Mouse (Mus musculus): Measurements from ENCODE around the gene Nr4a1. TPM values are rescaled to one million over a fixed set of nuclear protein-coding genes. Genes with fewer than 3 reads are reported as not detected.

The Nr4a1 gene
- polyA plus RNA-seq, 1 experiment, result 50.3 TPM

- 10% methylated on average over 3 of the region's 3 CpGs for WGBS
- H3K27me3 ChIP-seq (ENCODE audit: control insufficient read depth, insufficient read depth, low read length), result no peaks in the 10 kb centered on the region
- DNase-seq (ENCODE audit: low read depth in 1 of 2, low spot score in 2 of 2), result peak in 1 of 2 experiments; percentile 72
- H3K36me3 ChIP-seq (ENCODE audit: control insufficient read depth, insufficient read depth, low read length), result no peaks in the 10 kb centered on the region
- H3K27ac ChIP-seq (ENCODE audit: insufficient read depth, low read length), result no peak overlapping the region
- peak; percentile 80 for TF ChIP-seq CTCF (IDR thresholded peaks at IDR 0.05; ENCODE audit: extremely low read depth, insufficient read depth, insufficient read length, insufficient replicate concordance)
- no peak for TF ChIP-seq POLR2A (IDR thresholded peaks at IDR 0.05; ENCODE audit: low read depth, low read length)
- no peak overlapping the region for H3K4me3 ChIP-seq (ENCODE audit: extremely low read depth, insufficient read depth, insufficient read length)
- no peaks in the 10 kb centered on the region for H3K4me1 ChIP-seq (ENCODE audit: control insufficient read depth, insufficient read depth, insufficient read length)
Measured at GRCm38 (mm10) chr15:101236878-101237277, 17.2 kb upstream of the Nr4a1 start.

- Histone ChIP-seq H3K4me1 (ENCODE audit: control insufficient read depth, insufficient read depth, insufficient read length) (peaks cover under 1% of the 10 kb centered on the region; the same call in 1 of the 2 replicates), H3K4me3 (ENCODE audit: extremely low read depth, insufficient read depth, insufficient read length) (no peak overlapping the region), H3K27ac (ENCODE audit: insufficient read depth, low read length) (no peak overlapping the region), H3K36me3 (ENCODE audit: control insufficient read depth, insufficient read depth, low read length) (no peaks in the 10 kb centered on the region), H3K27me3 (ENCODE audit: control insufficient read depth, insufficient read depth, low read length) (no peaks in the 10 kb centered on the region)
- 18% methylated on average over 28 of the region's 28 CpGs for WGBS
- peak; percentile 73; the same call in 1 of the 2 replicates for TF ChIP-seq CTCF (IDR thresholded peaks at IDR 0.05; ENCODE audit: extremely low read depth, insufficient read depth, insufficient read length, insufficient replicate concordance)
- TF ChIP-seq POLR2A (IDR thresholded peaks at IDR 0.05; ENCODE audit: low read depth, low read length), result no peak
- peak in 1 of 2 experiments; percentile 53 for DNase-seq (ENCODE audit: low read depth in 1 of 2, low spot score in 2 of 2)
Measured at GRCm38 (mm10) chr15:101238885-101239511, 15.1 kb upstream of the Nr4a1 start.

GRCm38 (mm10) chr15:101239821-101240220, 14.2 kb upstream of the Nr4a1 start:
- WGBS, result 90% methylated on average over 8 of the region's 8 CpGs

GRCm38 (mm10) chr15:101240799-101241204, 13.3 kb upstream of the Nr4a1 start:
- WGBS, result 2% methylated on average over 10 of the region's 10 CpGs
- Histone ChIP-seq H3K36me3 (ENCODE audit: control insufficient read depth, insufficient read depth, low read length) (no peaks in the 10 kb centered on the region), H3K4me3 (ENCODE audit: extremely low read depth, insufficient read depth, insufficient read length) (no peak overlapping the region; the same call in 1 of the 2 replicates), H3K27ac (ENCODE audit: insufficient read depth, low read length) (no peak overlapping the region), H3K27me3 (ENCODE audit: control insufficient read depth, insufficient read depth, low read length) (no peaks in the 10 kb centered on the region), H3K4me1 (ENCODE audit: control insufficient read depth, insufficient read depth, insufficient read length) (peaks cover 5% of the 10 kb centered on the region; the same call in 1 of the 2 replicates)
- TF ChIP-seq CTCF (IDR thresholded peaks at IDR 0.05; ENCODE audit: extremely low read depth, insufficient read depth, insufficient read length, insufficient replicate concordance) (peak; percentile 80; the same call in 1 of the 2 replicates), POLR2A (IDR thresholded peaks at IDR 0.05; ENCODE audit: low read depth, low read length) (no peak)
- peak; percentile 79 to 86 for DNase-seq (ENCODE audit: low read depth in 1 of 2, low spot score in 2 of 2)

More at GRCm38 (mm10) chr15:101239821-101240220, 14.2 kb upstream of the Nr4a1 start:
- no peak for TF ChIP-seq POLR2A (IDR thresholded peaks at IDR 0.05; ENCODE audit: low read depth, low read length)
- TF ChIP-seq CTCF (IDR thresholded peaks at IDR 0.05; ENCODE audit: extremely low read depth, insufficient read depth, insufficient read length, insufficient replicate concordance), result no peak
- Histone ChIP-seq H3K4me3 (ENCODE audit: extremely low read depth, insufficient read depth, insufficient read length) (no peak overlapping the region), H3K27me3 (ENCODE audit: control insufficient read depth, insufficient read depth, low read length) (no peaks in the 10 kb centered on the region), H3K36me3 (ENCODE audit: control insufficient read depth, insufficient read depth, low read length) (no peaks in the 10 kb centered on the region), H3K4me1 (ENCODE audit: control insufficient read depth, insufficient read depth, insufficient read length) (peaks cover 5% of the 10 kb centered on the region; the same call in 1 of the 2 replicates), H3K27ac (ENCODE audit: insufficient read depth, low read length) (no peak overlapping the region)
- DNase-seq (ENCODE audit: low read depth in 1 of 2, low spot score in 2 of 2), result no peak

- no peak for DNase-seq (ENCODE audit: low read depth in 1 of 2, low spot score in 2 of 2)
- 28% methylated on average over 9 of the region's 9 CpGs for WGBS
- no peaks in the 10 kb centered on the region for H3K36me3 ChIP-seq (ENCODE audit: control insufficient read depth, insufficient read depth, low read length)
- TF ChIP-seq CTCF (IDR thresholded peaks at IDR 0.05; ENCODE audit: extremely low read depth, insufficient read depth, insufficient read length, insufficient replicate concordance) (no peak), POLR2A (IDR thresholded peaks at IDR 0.05; ENCODE audit: low read depth, low read length) (no peak)
- H3K4me1 ChIP-seq (ENCODE audit: control insufficient read depth, insufficient read depth, insufficient read length), result peaks cover 5% of the 10 kb centered on the region; the same call in 1 of the 2 replicates
- H3K4me3 ChIP-seq (ENCODE audit: extremely low read depth, insufficient read depth, insufficient read length), result no peak overlapping the region
- no peaks in the 10 kb centered on the region for H3K27me3 ChIP-seq (ENCODE audit: control insufficient read depth, insufficient read depth, low read length)
- H3K27ac ChIP-seq (ENCODE audit: insufficient read depth, low read length), result no peak overlapping the region
Measured at GRCm38 (mm10) chr15:101241236-101241635, 12.8 kb upstream of the Nr4a1 start.

- peaks cover 6% of the 10 kb centered on the region; the same call in 1 of the 2 replicates for H3K4me1 ChIP-seq (ENCODE audit: control insufficient read depth, insufficient read depth, insufficient read length)
Measured at GRCm38 (mm10) chr15:101241853-101242252, 12.2 kb upstream of the Nr4a1 start.

GRCm38 (mm10) chr15:101242645-101243044, 11.4 kb upstream of the Nr4a1 start:
- Histone ChIP-seq H3K36me3 (ENCODE audit: control insufficient read depth, insufficient read depth, low read length) (no peaks in the 10 kb centered on the region), H3K4me3 (ENCODE audit: extremely low read depth, insufficient read depth, insufficient read length) (no peak overlapping the region), H3K27ac (ENCODE audit: insufficient read depth, low read length) (no peak overlapping the region), H3K4me1 (ENCODE audit: control insufficient read depth, insufficient read depth, insufficient read length) (peaks cover 12% of the 10 kb centered on the region; the same call in 1 of the 2 replicates), H3K27me3 (ENCODE audit: control insufficient read depth, insufficient read depth, low read length) (no peaks in the 10 kb centered on the region)
- TF ChIP-seq POLR2A (IDR thresholded peaks at IDR 0.05; ENCODE audit: low read depth, low read length), result no peak
- no peak for TF ChIP-seq CTCF (IDR thresholded peaks at IDR 0.05; ENCODE audit: extremely low read depth, insufficient read depth, insufficient read length, insufficient replicate concordance)
- DNase-seq (ENCODE audit: low read depth in 1 of 2, low spot score in 2 of 2), result no peak
- 50% methylated on average over 8 of the region's 8 CpGs for WGBS

More at GRCm38 (mm10) chr15:101241853-101242252, 12.2 kb upstream of the Nr4a1 start:
- Histone ChIP-seq H3K27ac (ENCODE audit: insufficient read depth, low read length) (no peak overlapping the region), H3K4me3 (ENCODE audit: extremely low read depth, insufficient read depth, insufficient read length) (no peak overlapping the region), H3K36me3 (ENCODE audit: control insufficient read depth, insufficient read depth, low read length) (no peaks in the 10 kb centered on the region), H3K27me3 (ENCODE audit: control insufficient read depth, insufficient read depth, low read length) (no peaks in the 10 kb centered on the region)
- WGBS, result 86% methylated on average over 9 of the region's 9 CpGs
- DNase-seq (ENCODE audit: low read depth in 1 of 2, low spot score in 2 of 2), result no peak
- no peak for TF ChIP-seq POLR2A (IDR thresholded peaks at IDR 0.05; ENCODE audit: low read depth, low read length)
- no peak for TF ChIP-seq CTCF (IDR thresholded peaks at IDR 0.05; ENCODE audit: extremely low read depth, insufficient read depth, insufficient read length, insufficient replicate concordance)
